Mouse (Mus musculus) intestine, embryonic 14.5 days (tissue): ENCODE results near the gene Pabpn1. TPM values are rescaled to one million over a fixed set of nuclear protein-coding genes. Genes with fewer than 3 reads are reported as not detected.

Experiments used
- ATAC-seq: fragments of 200-750 bp; cut with Nextera tagmentation; replicated peaks from 2 replicates; pipeline ENCODE4 v1.8.0; 2017; ENCODE audit warnings: low read depth, moderate number of reproducible peaks, moderate TSS enrichment, moderate library complexity; ENCODE audit not compliant: low FRiP score, low TSS enrichment
- DNase-seq: peaks from one replicate; pipeline ENCODE4 v3.0.0-alpha.2; 2018; ENCODE audit warnings: low spot score
- H3K27ac ChIP-seq: fragments of 300-500 bp; sonication (generic); 2 replicates; pipeline ENCODE4 v1.5.1; 2014; ENCODE audit warnings: low read depth, mild to moderate bottlenecking, control low read depth
- H3K27me3 ChIP-seq: fragments of 300-500 bp; sonication (generic); replicated peaks from 2 replicates; pipeline ENCODE4 v1.6.1; 2014; ENCODE audit warnings: low read length, control low read depth; ENCODE audit not compliant: control insufficient read depth, insufficient read depth
- H3K36me3 ChIP-seq: fragments of 300-500 bp; sonication (generic); 2 replicates; pipeline ENCODE4 v1.6.1; 2014; ENCODE audit warnings: low read length, control low read depth; ENCODE audit not compliant: control insufficient read depth, insufficient read depth
- H3K4me1 ChIP-seq: fragments of 300-500 bp; sonication (generic); replicated peaks from 2 replicates; pipeline ENCODE4 v1.6.1; 2014; ENCODE audit warnings: low read length, control low read depth, mixed read lengths; ENCODE audit not compliant: control insufficient read depth, insufficient read depth
- H3K4me2 ChIP-seq: fragments of 300-500 bp; sonication (generic); 2 replicates; pipeline ENCODE4 v1.6.1; 2014; ENCODE audit warnings: low read length
- H3K4me3 ChIP-seq: fragments of 300-500 bp; sonication (generic); 2 replicates; pipeline ENCODE4 v1.5.1; 2014; ENCODE audit warnings: low read depth, low read length, control low read depth, mixed read lengths
- H3K9ac ChIP-seq: fragments of 300-500 bp; sonication (generic); 2 replicates; pipeline ENCODE4 v1.6.1; 2014; ENCODE audit warnings: mild to moderate bottlenecking, low read length
- H3K9me3 ChIP-seq: fragments of 300-500 bp; sonication (generic); 2 replicates; pipeline ENCODE4 v1.6.1; 2016; ENCODE audit warnings: low read length, control low read depth; ENCODE audit not compliant: control insufficient read depth
- WGBS: fragments of 180-500 bp; shearing (Covaris S2); extraction: QIAGEN DNeasy Blood & Tissue Kit; methylation state at CpG from one replicate; pipeline ENCODE4 v1.1.7; 2014; 5-methylcytosine and 5-hydroxymethylcytosine counted together
- polyA plus RNA-seq: library from polyadenylated mRNA; unstranded; fragments of >200 nt; fragmentation: Nextera tagmentation; extraction: Ambion mirVana; gene quantifications from 2 replicates; pipeline ENCODE4 v1.2.1, GENCODE M21; 2014

The Pabpn1 gene
- polyA plus RNA-seq, 1 experiment from 2014 or later = 148 TPM

GRCm38 (mm10) chr14:54936831-54937160, 44.5 kb downstream of the Pabpn1 start:
- H3K4me3 ChIP-seq = no peak overlapping the region
- DNase-seq = no peak
- H3K27ac ChIP-seq = peak overlapping the region; percentile 75; the same call in 1 of the 2 replicates
- H3K4me2 ChIP-seq = 0 out of 2 replicates have a peak overlapping the region, but pooled peaks have one; percentile 4
- WGBS = 57% methylated on average over 6 of the region's 6 CpGs
- H3K27me3 ChIP-seq = no peaks in the 10 kb centered on the region
- no peaks in the 10 kb centered on the region for H3K36me3 ChIP-seq
- 0 out of 2 replicates have a peak overlapping the region, but pooled peaks have one; percentile 11 for H3K9ac ChIP-seq
- ATAC-seq = peak; percentile 42; the same call in 1 of the 2 replicates
- H3K9me3 ChIP-seq = no peaks in the 10 kb centered on the region
- H3K4me1 ChIP-seq = peaks cover 11% of the 10 kb centered on the region

- no peak for ATAC-seq
- H3K9me3 ChIP-seq = no peaks in the 10 kb centered on the region
- DNase-seq = no peak
- H3K36me3 ChIP-seq = no peaks in the 10 kb centered on the region
- 89% methylated on average over 16 of the region's 16 CpGs for WGBS
- no peak overlapping the region for H3K9ac ChIP-seq
- H3K4me1 ChIP-seq = peaks cover 10% of the 10 kb centered on the region
- no peak overlapping the region for H3K4me2 ChIP-seq
- H3K27ac ChIP-seq = no peak overlapping the region
- no peak overlapping the region for H3K4me3 ChIP-seq
- H3K27me3 ChIP-seq = no peaks in the 10 kb centered on the region
Measured at GRCm38 (mm10) chr14:54937361-54938182, 45.3 kb downstream of the Pabpn1 start.

- no peak overlapping the region for H3K4me3 ChIP-seq
- no peaks in the 10 kb centered on the region for H3K27me3 ChIP-seq
- peaks cover 5% of the 10 kb centered on the region; the same call in 1 of the 2 replicates for H3K4me1 ChIP-seq
- no peak overlapping the region for H3K27ac ChIP-seq
- H3K4me2 ChIP-seq = no peak overlapping the region
- H3K9ac ChIP-seq = no peak overlapping the region
- 76% methylated on average over 15 of the region's 15 CpGs for WGBS
- DNase-seq (no peak), ATAC-seq (no peak)
- H3K36me3 ChIP-seq = no peaks in the 10 kb centered on the region
- H3K9me3 ChIP-seq = no peaks in the 10 kb centered on the region
Measured at GRCm38 (mm10) chr14:54938431-54939219, 46.3 kb downstream of the Pabpn1 start.

GRCm38 (mm10) chr14:54939434-54940175, 47.3 kb downstream of the Pabpn1 start:
- H3K27me3 ChIP-seq = no peaks in the 10 kb centered on the region
- no peak overlapping the region for H3K4me3 ChIP-seq
- H3K9me3 ChIP-seq = no peaks in the 10 kb centered on the region
- H3K36me3 ChIP-seq = no peaks in the 10 kb centered on the region
- ATAC-seq (peak; percentile 54; the same call in 1 of the 2 replicates), DNase-seq (peak; percentile 78)
- H3K27ac ChIP-seq = no peak overlapping the region
- H3K9ac ChIP-seq = no peak overlapping the region
- WGBS = 58% methylated on average over 12 of the region's 12 CpGs
- peaks cover 5% of the 10 kb centered on the region; the same call in 1 of the 2 replicates for H3K4me1 ChIP-seq
- no peak overlapping the region for H3K4me2 ChIP-seq

- Histone ChIP-seq H3K4me3 (no peak overlapping the region), H3K9me3 (no peaks in the 10 kb centered on the region), H3K4me2 (no peak overlapping the region), H3K27me3 (no peaks in the 10 kb centered on the region), H3K36me3 (no peaks in the 10 kb centered on the region), H3K9ac (no peak overlapping the region), H3K27ac (no peak overlapping the region), H3K4me1 (peaks cover 5% of the 10 kb centered on the region; the same call in 1 of the 2 replicates)
- ATAC-seq (no peak), DNase-seq (no peak)
- WGBS = 80% methylated on average over 3 of the region's 3 CpGs
Measured at GRCm38 (mm10) chr14:54940176-54940530, 47.9 kb downstream of the Pabpn1 start.

- Histone ChIP-seq H3K27me3 (no peaks in the 10 kb centered on the region), H3K27ac (no peak overlapping the region), H3K4me2 (no peak overlapping the region), H3K9me3 (no peaks in the 10 kb centered on the region), H3K9ac (no peak overlapping the region), H3K4me3 (no peak overlapping the region), H3K36me3 (no peaks in the 10 kb centered on the region), H3K4me1 (peaks cover 4% of the 10 kb centered on the region; the same call in 1 of the 2 replicates)
- 60% methylated on average over 13 of the region's 13 CpGs for WGBS
- DNase-seq (no peak), ATAC-seq (no peak)
Measured at GRCm38 (mm10) chr14:54941024-54941978, 49.0 kb downstream of the Pabpn1 start.

GRCm38 (mm10) chr14:54942479-54942878, 50.2 kb downstream of the Pabpn1 start:
- no peak overlapping the region for H3K4me3 ChIP-seq
- no peak overlapping the region for H3K9ac ChIP-seq
- no peak overlapping the region for H3K27ac ChIP-seq
- no peak overlapping the region for H3K4me2 ChIP-seq
- no peaks in the 10 kb centered on the region for H3K9me3 ChIP-seq
- no peaks in the 10 kb centered on the region for H3K27me3 ChIP-seq
- H3K36me3 ChIP-seq = no peaks in the 10 kb centered on the region
- DNase-seq = no peak
- 85% methylated on average over 8 of the region's 8 CpGs for WGBS
- no peaks in the 10 kb centered on the region for H3K4me1 ChIP-seq
- no peak for ATAC-seq
